Mouse (Mus musculus) liver, embryonic 16.5 days (tissue): Measurements from ENCODE around the gene Sec24b. TPM values are rescaled to one million over a fixed set of nuclear protein-coding genes. Genes with fewer than 3 reads are reported as not detected.

Experiments
- polyA plus RNA-seq: library from polyadenylated mRNA; unstranded; fragments of >200 nt; fragmentation: Nextera tagmentation; extraction: Ambion mirVana; gene quantifications from 2 replicates; pipeline ENCODE4 v1.2.1, GENCODE M21; 2015

Gene Sec24b
- polyA plus RNA-seq, 1 experiment from 2014 or later, result 10.3 TPM

Other genes starting within 250 kb of the Sec24b start
- gene Rrh, start 239.0 kb downstream of the Sec24b start, polyA plus RNA-seq, result not detected in 2 replicates
- 20.8 and 23.6 TPM in 2 replicates for gene Gar1, start 230.2 kb downstream of the Sec24b start, polyA plus RNA-seq
- 294 and 313 TPM in 2 replicates for gene Cfi, start 225.7 kb downstream of the Sec24b start, polyA plus RNA-seq
- 80.6 and 81.6 TPM in 2 replicates for gene Pla2g12a, start 182.9 kb downstream of the Sec24b start, polyA plus RNA-seq
- 30.6 and 33.6 TPM in 2 replicates for gene Casp6, start 160.1 kb downstream of the Sec24b start, polyA plus RNA-seq
- gene Mcub, start 91.3 kb downstream of the Sec24b start, polyA plus RNA-seq, result 14.9 and 15.4 TPM in 2 replicates
- 0.77 and 1.0 TPM in 2 replicates for gene Col25a1, start 69.9 kb upstream of the Sec24b start, polyA plus RNA-seq